Mouse (Mus musculus) adrenal gland, adult (tissue): ENCODE results near the gene 4933405O20Rik.

Experiments used
- DNase-seq, 2 experiments: peaks; one replicate each; pipeline ENCODE4 v3.0.0; 2022 to 2023; ENCODE audit warnings: low spot score in 1 of 2; ENCODE audit not compliant: inconsistent age in 2 of 2

4933405O20Rik gene

DNA sequence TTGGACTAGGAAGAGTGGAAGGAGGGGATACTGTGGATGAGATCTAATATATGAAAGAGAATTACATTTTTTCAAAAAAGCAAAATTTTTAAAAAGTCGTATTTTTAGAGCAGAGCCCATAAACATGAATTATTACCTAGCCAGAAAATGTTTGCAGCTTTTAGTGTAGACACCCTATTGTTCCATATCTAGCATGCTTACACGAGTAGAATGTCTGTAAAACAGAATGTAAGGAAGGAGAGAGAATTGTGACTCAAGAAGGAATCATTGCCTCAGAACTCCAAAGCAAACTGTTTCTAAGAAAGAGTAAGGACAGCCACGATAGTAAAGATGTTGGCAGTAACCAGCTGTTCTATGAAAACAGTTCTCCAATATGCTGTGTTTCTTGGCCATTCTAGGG lies at the start of gene 4933405O20Rik:
Gene 4933405O20Rik (plus strand): TSS at position 301 of the 400 bp plus-strand sequence.
- DNase-seq: no peak

- no peak for DNase-seq
These were observed 49.4 kb upstream of the 4933405O20Rik start for GRCm38 (mm10) chr7:50549572-50549971.

- DNase-seq: no peak
These were observed 47.6 kb upstream of the 4933405O20Rik start for GRCm38 (mm10) chr7:50551426-50551825.

DNA sequence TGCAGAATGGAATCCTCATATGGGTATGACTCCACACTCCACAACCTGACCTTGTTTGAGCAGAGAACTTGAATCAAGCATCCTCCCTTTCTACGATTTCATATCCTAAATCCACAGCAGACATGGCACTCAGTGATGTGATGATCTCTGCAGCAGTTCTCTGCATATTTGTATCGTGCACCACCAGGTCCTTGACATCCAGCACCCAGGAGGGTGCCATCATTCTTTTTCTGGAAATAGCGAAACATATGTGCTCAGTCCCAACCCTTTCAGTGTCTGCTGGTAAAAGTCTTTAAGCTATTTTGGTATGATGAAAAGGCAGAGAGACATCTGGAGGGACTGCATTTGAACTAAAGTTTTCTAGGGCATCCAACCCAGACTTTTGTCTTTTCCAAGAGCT lies 36.3 kb upstream of the 4933405O20Rik start:
- no peak for DNase-seq

DNA sequence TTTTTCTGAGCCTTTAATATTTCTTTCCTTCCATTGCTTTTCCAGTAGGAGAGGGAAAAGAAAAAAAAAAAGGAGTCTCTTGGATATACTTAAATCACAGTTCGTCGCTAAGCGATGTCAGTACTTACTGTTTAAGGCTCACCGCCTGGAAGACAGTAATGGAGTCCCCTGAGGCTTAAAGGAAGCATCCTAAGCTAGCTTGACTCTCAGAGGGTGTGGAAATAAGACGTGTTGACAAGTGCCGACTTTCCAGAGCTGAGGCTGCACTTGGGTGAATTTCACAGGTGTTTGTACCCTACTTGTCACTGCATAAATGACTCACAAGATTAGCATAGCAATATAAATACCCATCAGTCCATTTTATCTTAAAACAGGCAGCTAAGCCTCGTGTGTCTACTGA lies 25.1 kb upstream of the 4933405O20Rik start:
- no peak for DNase-seq

DNA sequence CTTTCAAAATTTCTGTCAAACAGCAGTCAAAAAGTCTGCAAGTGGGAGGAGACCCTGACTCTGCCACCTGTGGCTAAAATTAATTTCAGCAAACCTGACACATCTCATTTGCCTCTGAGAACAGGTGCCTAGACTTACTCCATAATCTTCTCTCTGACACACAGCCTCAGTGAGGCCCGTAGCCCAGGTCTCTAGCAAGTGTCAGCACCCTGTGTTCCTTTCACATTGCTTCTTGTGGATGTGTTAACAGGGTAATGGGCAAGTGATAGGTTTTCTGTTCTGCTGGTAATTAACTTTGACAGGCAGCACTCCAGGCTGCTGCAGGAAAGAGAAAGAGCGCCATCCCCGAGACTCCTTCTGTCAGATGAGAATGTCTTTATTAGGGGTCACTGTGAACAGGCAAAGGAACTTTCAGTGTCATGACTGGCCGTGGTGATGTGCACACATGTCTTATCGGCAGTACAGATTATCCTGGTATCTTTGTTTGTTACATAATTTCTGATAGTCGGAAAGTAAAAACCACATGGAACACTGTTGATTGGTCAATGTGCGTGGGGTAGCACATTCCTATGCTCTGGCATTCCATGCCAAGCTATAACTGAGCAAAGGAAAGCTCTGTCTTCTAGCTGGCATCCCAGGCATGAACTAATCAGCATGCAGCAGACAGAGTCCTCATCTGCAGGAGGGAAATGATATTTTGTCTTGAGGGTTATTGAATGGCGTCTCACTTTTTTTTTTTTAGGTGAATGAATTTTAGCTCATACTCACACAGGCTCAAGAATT lies 10.2 kb upstream of the 4933405O20Rik start:
- DNase-seq: no peak

DNA sequence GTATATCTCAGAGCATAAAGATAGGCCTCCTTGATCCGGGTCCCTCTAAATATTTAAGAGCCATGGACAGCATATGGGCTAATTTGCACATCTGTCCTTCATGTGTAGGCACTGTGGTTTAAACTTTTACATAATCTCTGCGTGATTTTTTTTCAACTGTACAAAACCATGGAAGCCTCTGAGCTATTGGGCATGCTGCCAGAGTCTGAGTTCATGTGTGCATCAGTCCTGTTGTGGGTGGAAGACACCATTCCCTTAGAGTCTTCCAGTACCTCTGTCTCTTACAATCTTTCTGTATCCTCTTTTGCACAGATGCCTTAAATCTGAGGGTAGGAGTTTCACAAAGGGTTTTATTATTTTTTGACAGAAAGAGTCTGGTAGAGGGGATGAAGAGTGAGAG lies 15.1 kb downstream of the 4933405O20Rik start:
- no peak for DNase-seq

DNA sequence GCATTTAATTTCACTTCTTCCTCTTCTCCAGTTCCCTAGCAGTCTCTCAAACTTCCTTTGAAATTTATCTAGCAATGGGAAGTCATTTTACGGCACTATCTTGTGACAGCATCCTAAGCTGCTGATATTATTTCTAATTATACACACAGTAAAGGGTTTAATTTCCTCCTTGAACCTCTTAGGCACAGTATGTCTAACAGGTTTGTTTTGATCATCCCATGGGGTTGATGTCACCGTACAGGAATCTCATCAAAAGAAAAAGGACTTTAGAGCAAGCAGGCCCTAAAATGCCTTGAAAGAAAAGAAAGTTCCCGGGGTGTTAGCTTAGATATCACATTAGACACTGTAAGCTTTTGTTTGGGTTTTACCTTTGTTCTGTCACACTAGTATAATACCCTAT lies 30.2 kb downstream of the 4933405O20Rik start:
- no peak for DNase-seq

- DNase-seq: no peak
These were observed 34.2 kb downstream of the 4933405O20Rik start for GRCm38 (mm10) chr7:50633147-50633546.
